Mouse (Mus musculus) embryonic fibroblast, embryonic 13.5 days (primary cell): Measurements from ENCODE around the gene Foxp1.

Experiments
- CTCF ChIP-seq: IDR thresholded peaks from 2 replicates; pipeline ENCODE4 v1.5.1; 2011; ENCODE audit warnings: mild to moderate bottlenecking, control low read depth, low read length, moderate library complexity, borderline replicate concordance; ENCODE audit not compliant: insufficient read depth
- POLR2A ChIP-seq: IDR thresholded peaks from 2 replicates; pipeline ENCODE4 v1.6.1; 2011; ENCODE audit warnings: low read depth, mild to moderate bottlenecking, control low read depth, low read length, moderate library complexity

DNA sequence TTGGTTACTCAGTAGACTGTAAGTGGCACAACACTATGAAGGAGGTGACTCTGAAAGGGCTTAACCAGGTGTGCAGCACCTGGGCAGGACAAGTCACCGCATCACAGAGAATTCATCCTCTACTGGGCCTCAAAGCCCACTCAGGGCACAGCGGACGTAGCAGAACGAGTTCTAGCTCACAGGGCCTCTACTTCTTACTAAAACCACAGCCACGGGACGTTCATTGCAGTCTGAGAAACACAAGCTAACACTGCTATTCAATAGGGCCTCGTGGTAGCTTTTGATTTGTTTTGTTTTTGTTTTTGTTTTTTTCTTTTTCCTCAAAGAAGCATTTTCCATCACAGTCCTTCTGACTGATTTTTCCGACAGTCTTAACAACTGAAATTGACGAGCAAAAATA lies 89.5 kb downstream of the Foxp1 start:
- TF ChIP-seq POLR2A (no peak), CTCF (no peak)
